Mouse (Mus musculus) kidney, adult 8-10 months (tissue): ENCODE results near the gene Hist3h2a.

ENCODE experiments used
- DNase-seq, 2 experiments: peaks; one replicate each; pipeline ENCODE4 v3.0.0; 2022

Hist3h2a gene

GRCm38 (mm10) chr11:58969027-58969426 lies 14.5 kb downstream of the Hist3h2a start:
- peak in 1 of 2 experiments; percentile 40 for DNase-seq

GRCm38 (mm10) chr11:58969659-58970058 lies 15.2 kb downstream of the Hist3h2a start:
- peak; percentile 68 to 69 for DNase-seq

DNA sequence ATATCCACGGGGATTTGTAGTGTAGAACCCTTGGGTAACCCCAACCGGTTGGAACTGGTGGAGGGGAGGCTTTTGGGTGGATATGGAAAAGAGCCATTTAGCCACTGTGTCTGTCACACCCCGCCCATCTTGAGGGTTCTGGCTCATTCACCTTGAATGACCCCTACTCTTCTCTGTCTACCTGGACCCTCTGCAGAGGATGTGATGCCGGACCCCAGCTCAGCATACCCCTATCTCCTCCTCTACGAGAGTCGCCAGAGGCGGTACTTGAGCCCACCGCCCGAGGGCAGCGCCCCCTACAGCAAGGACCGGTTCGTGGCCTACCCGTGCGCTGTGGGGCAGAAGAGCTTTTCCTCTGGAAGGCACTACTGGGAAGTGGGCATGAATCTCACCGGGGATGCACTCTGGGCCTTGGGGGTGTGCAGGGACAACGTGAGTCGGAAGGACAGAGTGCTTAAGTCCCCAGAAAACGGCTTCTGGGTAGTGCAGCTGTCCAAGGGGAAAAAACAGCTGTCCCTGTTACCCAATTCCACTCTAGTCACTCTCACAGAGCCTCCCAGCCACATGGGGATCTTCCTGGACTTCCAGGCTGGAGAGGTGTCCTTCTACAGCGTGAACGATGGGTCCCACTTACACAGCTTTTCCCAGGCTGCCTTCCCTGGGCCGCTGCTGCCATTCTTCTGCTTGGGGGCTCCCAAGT lies 16.5 kb downstream of the Hist3h2a start:
- no peak for DNase-seq

- DNase-seq: no peak
Measured at GRCm38 (mm10) chr11:58971796-58972195, 17.3 kb downstream of the Hist3h2a start.

- peak in 1 of 2 experiments; percentile 70 for DNase-seq
Measured at GRCm38 (mm10) chr11:58974414-58974813, 19.9 kb downstream of the Hist3h2a start.

- DNase-seq: no peak
Measured at GRCm38 (mm10) chr11:58977150-58977549, 22.7 kb downstream of the Hist3h2a start.

DNA sequence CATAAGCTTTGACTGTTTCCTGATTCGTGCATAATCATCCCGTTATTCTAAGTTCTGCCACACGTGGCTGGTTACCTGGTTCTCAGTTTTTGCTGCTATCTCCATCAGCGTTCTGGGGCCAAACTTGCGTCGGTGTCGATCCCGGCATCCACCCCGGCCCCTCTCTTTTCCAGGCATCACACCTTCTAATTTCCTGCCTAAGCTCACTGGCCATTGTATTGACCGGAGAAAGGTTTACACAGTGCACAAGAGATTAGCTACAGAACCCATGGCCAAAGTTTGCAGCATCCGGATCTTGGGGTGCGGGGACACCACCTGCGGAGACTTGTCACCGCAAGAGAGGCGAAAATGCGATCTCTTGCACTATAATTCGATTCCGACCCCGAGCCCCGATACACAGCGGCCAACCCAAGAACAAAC lies 23.1 kb downstream of the Hist3h2a start:
- DNase-seq: no peak

GRCm38 (mm10) chr11:58978027-58978705 lies 23.7 kb downstream of the Hist3h2a start, which contains the start of gene Trim11:
Trim11 (plus strand) TSS chr11:58978093.
- peak; percentile 55 to 61 for DNase-seq

GRCm38 (mm10) chr11:58978706-58979030 lies 24.2 kb downstream of the Hist3h2a start:
- DNase-seq: peak in 1 of 2 experiments; percentile 42

DNA sequence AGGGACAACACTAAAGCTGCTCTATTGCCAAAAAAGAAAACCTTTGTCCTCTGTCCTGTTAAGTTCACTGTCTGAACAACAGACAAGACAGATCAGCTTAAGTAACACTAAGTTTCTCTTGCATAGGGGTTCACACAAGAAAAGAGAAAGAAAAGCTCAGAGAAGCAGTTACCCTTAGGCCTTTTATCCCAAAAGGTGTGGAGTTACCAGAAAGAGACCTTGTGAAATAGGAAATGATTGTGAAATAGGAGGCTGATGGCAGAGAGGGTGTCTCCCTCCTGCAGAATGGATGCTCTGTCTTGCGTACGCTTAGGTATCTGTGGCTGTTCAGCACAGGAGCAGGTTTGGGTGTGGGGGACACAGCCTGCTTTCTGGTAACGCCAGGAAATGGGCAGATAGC lies 24.7 kb downstream of the Hist3h2a start:
- DNase-seq: no peak

DNA sequence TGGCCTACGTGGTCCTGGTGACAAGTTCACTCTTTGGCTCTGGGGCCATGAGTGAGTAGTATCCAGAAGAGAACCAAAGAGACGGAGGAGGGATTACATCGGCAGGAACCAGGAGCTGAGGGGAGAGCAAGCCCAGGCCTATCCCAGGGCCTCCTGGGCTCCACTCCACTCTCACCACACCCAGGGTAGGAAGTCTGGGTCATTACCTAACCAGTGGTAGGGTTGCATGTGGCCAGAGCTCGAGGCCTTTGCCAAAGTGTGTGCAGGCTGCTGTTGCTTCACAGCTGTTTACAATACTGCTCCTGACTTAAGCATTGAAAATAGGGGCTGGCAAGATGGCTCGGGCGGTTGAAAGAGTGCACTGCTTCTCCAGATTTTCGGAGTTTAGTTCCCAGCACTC lies 25.2 kb downstream of the Hist3h2a start:
- DNase-seq: no peak

DNA sequence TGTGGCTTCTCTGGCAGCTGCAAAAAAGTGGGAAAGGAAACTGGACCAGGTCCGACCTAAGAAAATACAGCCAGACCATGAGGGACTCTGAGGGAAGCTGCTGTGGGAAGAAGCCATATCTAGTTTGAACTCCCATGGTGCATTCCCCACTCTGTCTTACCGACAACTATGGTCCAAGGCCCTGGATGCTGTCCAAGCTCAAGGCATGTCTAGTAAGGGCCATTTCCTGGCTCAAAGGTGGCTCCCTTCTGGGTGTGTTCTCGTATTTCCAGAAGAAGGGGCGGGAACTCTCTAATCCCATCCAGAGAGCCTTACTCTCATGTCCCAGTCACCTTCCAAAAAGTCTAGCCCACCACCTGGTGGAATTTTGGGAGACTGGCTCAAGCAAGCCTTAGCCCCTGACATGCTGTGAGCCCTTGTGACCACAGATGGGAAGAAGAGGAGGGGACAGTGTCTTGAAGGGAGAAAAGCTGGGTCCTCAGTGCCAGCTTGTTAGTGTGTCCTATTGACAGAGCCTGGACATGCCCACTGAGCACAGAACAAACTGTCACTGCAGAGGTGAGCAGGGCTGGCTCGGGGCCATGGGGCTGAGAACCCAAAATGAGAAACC lies 26.0 kb downstream of the Hist3h2a start:
- DNase-seq: peak; percentile 63 to 79

DNA sequence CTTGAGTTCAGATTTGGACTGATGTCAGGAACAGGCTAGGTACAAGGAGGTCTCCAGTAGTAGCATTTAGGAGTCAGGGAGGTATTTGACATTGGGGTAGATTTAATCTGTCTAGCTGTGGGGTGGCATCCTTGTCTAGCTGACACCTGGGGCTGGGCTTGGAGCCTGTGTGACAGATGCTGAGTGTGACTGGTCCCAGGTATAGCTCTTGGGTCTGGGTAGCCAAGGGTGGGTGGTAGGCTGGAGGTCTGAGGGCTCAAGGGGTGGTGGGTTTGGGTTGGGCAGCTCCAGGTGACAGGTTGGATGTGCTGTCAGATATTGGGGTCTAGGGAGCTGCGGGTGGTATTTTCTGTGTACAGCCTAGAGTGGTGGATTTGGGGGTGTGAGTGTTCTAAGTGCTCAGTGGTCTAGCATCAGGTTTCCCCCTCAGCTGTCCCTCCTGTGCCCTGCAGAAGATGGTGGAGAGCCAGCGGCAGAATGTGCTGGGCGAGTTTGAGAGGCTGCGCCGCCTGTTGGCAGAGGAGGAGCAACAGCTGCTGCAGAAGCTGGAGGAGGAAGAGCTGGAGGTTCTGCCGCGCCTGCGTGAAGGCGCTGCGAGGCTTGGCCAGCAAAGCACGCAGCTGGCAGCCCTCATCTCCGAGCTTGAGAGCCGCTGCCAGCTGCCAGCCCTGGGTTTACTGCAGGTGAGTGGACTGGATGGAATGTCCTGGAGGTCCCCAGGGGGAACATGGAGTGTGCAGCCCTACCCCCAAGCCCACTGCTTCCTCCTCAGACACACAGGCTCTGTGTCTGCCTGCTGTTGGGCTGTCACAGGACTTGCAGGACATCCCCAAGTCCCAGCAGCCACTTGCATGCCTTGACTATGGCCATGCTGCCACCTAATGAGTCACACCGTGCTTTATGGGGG lies 27.3 kb downstream of the Hist3h2a start:
- DNase-seq: peak in 1 of 2 experiments; percentile 35

GRCm38 (mm10) chr11:58982471-58983097 lies 28.1 kb downstream of the Hist3h2a start:
- no peak for DNase-seq

DNA sequence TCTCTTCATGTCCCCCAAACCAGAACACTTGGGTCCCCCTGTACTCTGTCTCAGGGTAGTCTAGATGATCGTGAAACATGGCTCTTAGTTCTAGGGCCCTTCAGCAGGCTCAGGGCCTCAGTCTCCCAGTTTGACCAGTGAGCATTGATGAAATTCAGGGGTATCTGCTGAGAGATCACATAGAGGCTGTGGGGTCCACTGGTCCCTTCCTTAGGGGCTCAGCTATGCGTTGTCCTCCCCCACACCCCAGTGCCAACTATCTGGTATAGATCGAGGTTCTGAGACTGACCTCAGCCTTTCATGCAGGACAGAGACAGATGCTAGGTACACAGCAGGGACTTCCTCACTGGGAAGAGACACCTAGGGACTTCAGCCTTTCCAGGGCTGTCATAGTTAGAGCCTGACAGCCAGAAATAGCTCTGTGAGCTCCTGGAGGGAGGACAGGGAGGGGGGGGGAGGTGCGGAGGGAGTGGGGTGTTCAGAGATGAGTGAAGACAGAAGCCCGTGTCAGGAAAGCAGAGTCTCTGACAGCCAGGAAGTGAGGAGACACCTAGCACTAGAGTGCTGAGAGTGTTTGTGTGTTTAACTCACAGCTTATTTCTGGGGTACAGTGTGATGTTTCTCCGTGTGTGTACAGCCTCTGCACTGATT lies 29.3 kb downstream of the Hist3h2a start:
- DNase-seq: no peak

DNA sequence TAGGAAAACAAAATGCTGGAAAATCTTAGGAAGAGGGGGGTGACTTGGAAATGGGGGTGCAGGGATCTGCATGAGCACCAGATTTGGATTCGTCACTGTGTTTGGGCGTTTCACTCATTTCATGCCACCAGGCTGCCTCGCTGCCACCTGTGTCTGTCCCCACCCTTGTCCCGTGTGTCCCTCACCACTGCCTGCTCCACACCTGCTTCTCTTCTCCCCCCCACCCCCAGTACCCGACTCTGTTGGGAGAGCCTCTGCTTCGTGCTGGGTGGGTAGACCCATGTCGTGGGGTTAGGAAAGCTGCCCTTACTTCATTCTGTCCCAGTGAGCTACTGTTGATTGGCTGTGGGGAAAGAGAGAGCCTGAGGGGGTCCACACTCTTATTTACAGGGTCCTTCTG lies 30.2 kb downstream of the Hist3h2a start:
- DNase-seq: no peak

- DNase-seq: no peak
Measured at GRCm38 (mm10) chr11:58985299-58985917, 30.9 kb downstream of the Hist3h2a start.

GRCm38 (mm10) chr11:58989166-58989565 lies 34.7 kb downstream of the Hist3h2a start:
- DNase-seq: no peak

- no peak for DNase-seq
Measured at GRCm38 (mm10) chr11:58990141-58990540, 35.7 kb downstream of the Hist3h2a start.

- DNase-seq: no peak
Measured at GRCm38 (mm10) chr11:58990794-58991193, 36.3 kb downstream of the Hist3h2a start.

DNA sequence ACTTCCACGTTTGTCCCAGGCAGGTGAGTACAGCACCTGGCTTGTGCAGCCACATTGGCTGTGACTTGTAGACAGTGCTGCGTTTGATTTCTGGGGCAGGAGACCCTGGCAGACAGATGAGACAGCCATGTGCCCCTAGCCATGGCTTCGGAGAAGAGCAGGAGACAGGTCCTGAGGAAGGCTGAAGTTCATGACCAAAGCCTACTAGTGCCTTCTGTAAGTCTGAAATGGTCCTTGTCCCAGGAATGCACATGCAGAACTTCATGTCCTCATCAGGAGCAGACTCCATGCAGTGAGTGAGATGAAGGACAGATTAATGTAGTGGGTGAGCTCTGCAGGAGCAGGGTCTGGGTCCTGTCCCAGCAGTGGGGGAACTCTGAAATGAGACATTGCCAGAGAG lies 37.4 kb downstream of the Hist3h2a start:
- no peak for DNase-seq
